Mouse (Mus musculus): Measurements from ENCODE around the gene Frmpd4. TPM values are rescaled to one million over a fixed set of nuclear protein-coding genes. Genes with fewer than 3 reads are reported as not detected.

Gene Frmpd4
- total RNA-seq (2021): 10 to 100 TPM; 34.8 to 39.6 TPM

DNA sequence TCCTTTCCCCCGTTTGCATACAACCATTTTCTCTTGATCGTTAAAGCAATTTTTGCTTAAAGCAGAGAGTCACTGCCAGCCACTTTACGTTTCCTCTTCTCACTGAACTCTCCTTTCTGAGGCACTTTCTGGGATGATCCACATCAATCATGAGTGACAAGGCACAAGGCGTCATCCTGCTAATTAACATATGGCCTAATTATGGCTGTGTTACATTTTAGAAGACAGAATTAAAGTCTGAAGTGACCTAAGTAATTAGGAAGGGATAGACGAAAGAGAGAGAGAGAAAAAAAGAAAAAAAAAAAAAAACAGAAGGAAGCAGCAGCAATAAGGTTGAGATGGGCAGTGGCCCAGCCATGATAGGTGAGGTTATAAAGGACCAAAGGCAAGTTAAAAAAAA is at the start of gene Frmpd4:
TSS of gene Frmpd4 (minus strand) at position 101 of the 400 bp plus-strand sequence.
- no peak for DNase-seq (ENCODE audit: extremely low spot score in 1 of 2, low spot score in 2 of 2)
- intact Hi-C loops (cut with DNase I): no loop called here

GRCm38 (mm10) chrX:168595193-168595592 is 18.2 kb upstream of the Frmpd4 start:
- DNase-seq (ENCODE audit: extremely low spot score in 1 of 2, low spot score in 2 of 2): no peak

GRCm38 (mm10) chrX:168584303-168584702 is 7.3 kb upstream of the Frmpd4 start:
- intact Hi-C loops (cut with DNase I): no loop called here
- no peak for DNase-seq (ENCODE audit: extremely low spot score in 1 of 2, low spot score in 2 of 2)

More at GRCm38 (mm10) chrX:168595193-168595592, 18.2 kb upstream of the Frmpd4 start:
- intact Hi-C loops (cut with DNase I): no loop called here

DNA sequence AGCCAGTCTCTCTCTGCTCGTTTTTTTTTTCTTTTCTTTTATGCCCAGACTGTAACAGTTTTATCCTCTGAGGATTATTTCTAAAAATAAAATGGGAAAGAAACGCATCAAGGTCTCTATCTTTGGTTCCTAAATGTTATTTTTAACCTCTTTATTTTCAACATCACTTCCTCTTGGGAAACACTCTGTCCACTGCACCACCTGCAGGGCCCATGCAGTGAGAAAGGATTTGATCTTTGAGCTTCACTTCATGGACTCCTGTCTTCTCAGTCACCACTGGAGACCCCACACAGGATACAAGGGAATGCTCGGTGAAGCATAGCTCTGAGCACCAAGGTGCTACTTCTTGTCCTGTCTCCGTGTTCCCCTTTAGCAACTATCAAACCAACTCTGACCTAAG is 5.2 kb downstream of the Frmpd4 start:
- DNase-seq (ENCODE audit: extremely low spot score in 1 of 2, low spot score in 2 of 2): no peak
- intact Hi-C loops (cut with DNase I): no loop called here

GRCm38 (mm10) chrX:168569231-168569630 is 7.8 kb downstream of the Frmpd4 start:
- DNase-seq (ENCODE audit: extremely low spot score in 1 of 2, low spot score in 2 of 2): peak in 1 of 2 experiments; percentile 1
- intact Hi-C loops (cut with DNase I): no loop called here

DNA sequence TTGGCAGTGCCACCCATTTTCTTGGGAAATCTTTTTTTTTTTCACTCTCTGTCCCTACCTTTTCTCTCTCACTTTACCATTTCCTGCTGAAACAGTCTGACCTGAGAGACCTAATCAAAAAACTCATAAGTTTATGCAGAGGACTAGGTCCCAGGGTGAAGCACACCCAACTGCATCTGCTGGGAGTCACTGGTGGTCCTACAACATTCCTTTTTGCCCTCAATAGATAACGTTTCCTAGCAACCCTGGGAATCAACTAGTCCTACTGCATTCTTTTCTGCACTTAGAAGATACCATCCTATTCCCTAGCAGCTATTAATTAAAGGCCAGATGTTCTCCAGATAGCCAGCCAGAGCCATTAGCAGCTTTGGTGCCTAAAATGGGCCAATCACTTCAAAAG is 71.8 kb downstream of the Frmpd4 start:
- intact Hi-C loops (cut with DNase I): no loop called here
- no peak for DNase-seq (ENCODE audit: extremely low spot score in 1 of 2, low spot score in 2 of 2)

GRCm38 (mm10) chrX:168455233-168455632 is 121.8 kb downstream of the Frmpd4 start:
- no peak for DNase-seq (ENCODE audit: extremely low spot score in 1 of 2, low spot score in 2 of 2)
- intact Hi-C loops (cut with DNase I): no loop called here

- intact Hi-C loops (cut with DNase I): no loop called here
- DNase-seq (ENCODE audit: extremely low spot score in 1 of 2, low spot score in 2 of 2): no peak
These were observed 145.8 kb downstream of the Frmpd4 start for GRCm38 (mm10) chrX:168431206-168431605.

GRCm38 (mm10) chrX:168429814-168430213 is 147.2 kb downstream of the Frmpd4 start:
- intact Hi-C loops (cut with DNase I): no loop called here
- peak; percentile 1 to 15 for DNase-seq (ENCODE audit: extremely low spot score in 1 of 2, low spot score in 2 of 2)

- peak in 1 of 2 experiments; percentile 9 for DNase-seq (ENCODE audit: extremely low spot score in 1 of 2, low spot score in 2 of 2)
These were observed 161.6 kb downstream of the Frmpd4 start for GRCm38 (mm10) chrX:168415403-168415802.

DNA sequence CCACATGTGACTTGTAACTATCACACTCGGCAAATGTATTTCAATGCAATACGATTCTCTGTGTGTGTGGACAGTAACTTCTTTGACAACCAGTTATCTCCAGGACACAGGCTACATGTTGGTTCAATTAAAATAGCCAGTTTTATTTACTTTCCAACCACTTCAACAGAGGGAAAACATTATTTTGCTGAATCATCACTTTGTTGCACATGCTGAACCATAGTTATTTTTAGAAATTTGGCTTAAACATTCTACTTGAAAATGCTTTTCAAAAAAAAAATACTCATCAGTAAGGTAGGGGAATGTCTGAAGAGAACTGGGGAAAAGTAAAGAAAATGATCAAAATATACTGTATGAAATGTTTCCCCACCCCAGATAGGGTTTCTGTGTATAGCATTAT is 173.5 kb downstream of the Frmpd4 start:
- DNase-seq (ENCODE audit: extremely low spot score in 1 of 2, low spot score in 2 of 2): no peak
- intact Hi-C loops (cut with DNase I): no loop called here

More at GRCm38 (mm10) chrX:168415403-168415802, 161.6 kb downstream of the Frmpd4 start:
- intact Hi-C loops (cut with DNase I): no loop called here

GRCm38 (mm10) chrX:168350431-168350830 is 226.6 kb downstream of the Frmpd4 start:
- intact Hi-C loops (cut with DNase I): no loop called here
- DNase-seq (ENCODE audit: extremely low spot score in 1 of 2, low spot score in 2 of 2): no peak

GRCm38 (mm10) chrX:168349320-168350225 is 227.5 kb downstream of the Frmpd4 start:
- no peak for DNase-seq (ENCODE audit: extremely low spot score in 1 of 2, low spot score in 2 of 2)
- intact Hi-C loops (cut with DNase I): no loop called here

DNA sequence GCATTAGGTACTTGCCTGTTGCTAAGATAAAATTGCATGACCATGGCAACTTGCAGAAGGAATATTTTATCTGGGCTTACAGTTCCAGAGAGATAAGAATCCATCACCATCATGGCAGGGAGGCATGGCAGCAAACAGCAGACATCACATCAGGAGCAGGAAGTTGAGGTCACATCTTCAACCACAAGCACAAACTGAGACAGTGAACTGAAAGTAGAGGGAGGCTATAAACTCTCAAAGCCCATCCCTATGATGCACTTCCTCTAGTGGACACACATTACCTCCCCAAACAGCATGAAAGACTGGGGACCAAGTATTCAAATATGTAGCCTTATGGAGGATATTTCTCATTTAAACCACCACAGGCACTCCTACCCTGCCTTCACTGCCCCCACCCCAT is 238.8 kb downstream of the Frmpd4 start:
- intact Hi-C loops (cut with DNase I): no loop called here
- DNase-seq (ENCODE audit: extremely low spot score in 1 of 2, low spot score in 2 of 2): no peak

DNA sequence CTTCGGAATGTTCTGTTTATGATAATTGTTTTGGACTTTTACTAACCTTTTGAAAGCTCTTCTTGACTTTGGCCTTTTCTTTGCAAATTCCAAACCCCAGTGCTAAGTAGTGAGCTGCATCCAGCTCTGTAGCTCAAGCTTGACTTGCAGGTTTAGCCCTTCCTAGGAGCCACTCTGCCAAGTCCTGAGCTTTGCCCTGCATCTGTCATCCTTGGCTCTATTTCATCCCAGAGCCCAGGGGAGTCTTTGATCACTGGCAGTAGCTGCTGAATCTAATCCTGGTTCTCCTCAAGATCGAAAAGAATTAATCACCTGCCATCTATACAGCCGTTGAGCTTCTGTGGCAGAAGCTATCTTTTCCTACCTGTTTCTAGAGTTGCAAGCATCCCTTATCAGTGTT is 251.9 kb downstream of the Frmpd4 start:
- intact Hi-C loops (cut with DNase I): no loop called here

DNA sequence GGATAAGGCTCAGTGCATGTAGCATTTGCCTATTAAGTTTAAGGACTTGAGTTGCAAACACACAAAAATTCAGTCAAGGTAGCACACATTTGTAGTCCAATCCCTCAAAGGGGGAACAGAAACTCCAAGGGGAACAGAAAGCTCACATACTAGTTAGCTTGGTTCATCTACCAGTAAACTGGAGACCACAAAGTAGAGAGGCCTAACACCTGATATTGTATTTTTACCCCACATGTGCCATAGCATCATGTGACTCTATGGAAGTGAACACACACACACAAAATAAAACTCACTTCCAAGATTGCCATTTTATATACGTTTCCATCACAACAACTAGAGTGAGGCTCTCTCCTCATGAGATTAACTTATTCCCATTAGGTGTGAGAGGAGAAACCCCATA is 264.9 kb downstream of the Frmpd4 start:
- no peak for DNase-seq (ENCODE audit: extremely low spot score in 1 of 2, low spot score in 2 of 2)
- intact Hi-C loops (cut with DNase I): no loop called here

More for the DNA sequence above, 251.9 kb downstream of the Frmpd4 start:
- no peak for DNase-seq (ENCODE audit: extremely low spot score in 1 of 2, low spot score in 2 of 2)

GRCm38 (mm10) chrX:168310143-168310542 is 266.9 kb downstream of the Frmpd4 start:
- intact Hi-C loops (cut with DNase I): no loop called here

GRCm38 (mm10) chrX:168292506-168292905 is 284.5 kb downstream of the Frmpd4 start:
- intact Hi-C loops (cut with DNase I): no loop called here
- DNase-seq (ENCODE audit: extremely low spot score in 1 of 2, low spot score in 2 of 2): no peak

More at GRCm38 (mm10) chrX:168310143-168310542, 266.9 kb downstream of the Frmpd4 start:
- no peak for DNase-seq (ENCODE audit: extremely low spot score in 1 of 2, low spot score in 2 of 2)

DNA sequence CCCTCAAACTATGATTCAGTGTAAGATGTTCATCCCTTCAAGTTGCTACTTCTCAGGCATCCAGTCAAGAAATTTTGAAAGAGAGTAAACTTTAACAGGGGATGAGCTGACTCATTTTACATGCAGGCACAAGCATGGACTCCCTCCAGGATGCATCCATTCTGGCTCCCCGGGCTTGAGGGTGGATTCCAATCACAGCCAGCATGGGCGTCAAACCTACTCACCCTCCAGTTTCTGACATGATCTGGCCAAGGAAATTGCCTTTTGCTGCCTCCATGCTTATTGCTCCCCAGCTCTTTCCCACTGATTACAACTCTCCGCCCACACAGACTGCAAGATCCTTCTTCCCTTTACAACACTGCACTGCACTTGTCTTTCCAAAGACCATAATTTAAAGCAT is 370.0 kb downstream of the Frmpd4 start:
- intact Hi-C loops (cut with DNase I): no loop called here
- DNase-seq (ENCODE audit: extremely low spot score in 1 of 2, low spot score in 2 of 2): no peak

DNA sequence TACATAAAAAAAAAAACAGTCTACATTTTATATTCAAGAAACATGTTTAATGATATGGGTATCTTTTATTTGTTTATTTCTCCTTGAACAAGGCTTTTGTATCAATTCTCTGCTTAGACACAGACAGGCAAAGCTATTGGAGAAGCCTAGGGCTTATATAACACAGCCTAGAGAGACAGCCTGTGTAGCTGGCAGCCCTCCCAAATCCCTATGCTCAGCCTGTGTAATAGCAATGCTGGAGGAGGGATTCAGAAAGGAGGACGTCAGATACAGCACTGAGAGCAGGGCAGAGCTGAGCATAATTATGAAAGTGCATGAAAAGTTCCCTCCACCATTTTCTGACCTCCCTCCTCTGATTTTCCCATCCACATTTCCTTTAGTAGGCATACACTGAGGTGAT is 385.1 kb downstream of the Frmpd4 start:
- intact Hi-C loops (cut with DNase I): no loop called here
- DNase-seq (ENCODE audit: extremely low spot score in 1 of 2, low spot score in 2 of 2): peak; percentile 5 to 37

Data from left cerebral cortex, postnatal 10 days (tissue).